In the genomic region with DNA sequence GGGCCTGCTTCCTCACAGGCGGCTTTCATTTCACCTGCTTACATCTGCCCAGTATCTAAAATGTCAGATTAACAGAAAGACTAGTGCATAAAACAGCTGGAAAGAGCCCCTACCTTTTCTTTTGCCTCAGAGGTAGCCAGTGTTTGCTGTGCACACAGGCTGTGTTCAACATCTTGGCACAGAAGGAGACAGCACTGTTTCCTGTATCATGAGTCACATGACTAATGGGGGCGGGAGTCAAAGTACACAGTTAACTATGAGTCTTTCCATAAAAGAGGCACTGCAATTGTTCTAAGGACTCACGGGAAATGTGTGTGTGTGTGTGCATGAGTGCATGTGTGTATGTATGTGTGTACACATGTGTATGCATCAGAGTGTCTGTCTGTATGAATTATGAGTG, we compare ENCODE assay signal across 16 mouse cellular contexts. TPM values are rescaled to one million over a fixed set of nuclear protein-coding genes. Genes with fewer than 3 reads are reported as not detected.
DNase-seq lines count a peak whose midpoint lies in the region; TF ChIP-seq lines count a peak whose summit lies in the region.
"Had no signal": no experiment of that assay in that cellular context is flagged by ENCODE, and none has a peak within 500 bp of the region (broad histone marks: within the 10 kb centered on the region; RNA-seq: fewer than 3 reads in every experiment).

No protein-coding gene starts in this region.

- TF ChIP-seq CTCF in CH12.LX (conservative IDR thresholded peaks at IDR 0.05 in 1 of 2, IDR thresholded peaks at IDR 0.05 in 1 of 2; ENCODE audit: low read depth in 2 of 2, low read length in 2 of 2) = no peak

- peak; percentile 29 for DNase-seq in adrenal gland, adult 2 months
- DNase-seq in adrenal gland, postnatal 25 days = no peak
- peak; percentile 45 for DNase-seq in kidney, postnatal 14 days
- DNase-seq in kidney, postnatal 4 days = no peak
- peak; percentile 16 for DNase-seq in CH12.LX (ENCODE audit: extremely low read depth)
- peak; percentile 57 to 68 for DNase-seq in kidney, postnatal 36 days
- no peak for DNase-seq in B cell, adult 2 months
- DNase-seq in thymus, adult 18-20 months = no peak
- DNase-seq: cerebellum, postnatal 10 days; gastrocnemius, postnatal 10 days; lung, postnatal 14 days; thymus, postnatal 36 days had no signal

- no peak for TF ChIP-seq RAD21 in CH12.LX (IDR thresholded peaks at IDR 0.05; ENCODE audit: low read depth, low read length)

- no peak overlapping the region for H3K4me2 ChIP-seq in CH12.LX (ENCODE audit: insufficient read depth, low read depth, poor library complexity, severe bottlenecking)
- H3K4me2 ChIP-seq: heart, embryonic 13.5 days; midbrain, embryonic 12.5 days; stomach, embryonic 15.5 days had no signal

- in situ Hi-C loops in CH12.LX (cut with MboI; ENCODE audit: low pct_ligation_motif_present, low pct_unique_long_range_greater_than_20kb, low sequenced_read_pairs) = no loop called here

- H3K4me3 ChIP-seq in CH12.LX (replicated peaks in 1 of 3; ENCODE audit: low read depth in 2 of 3, low read length in 2 of 3, poor library complexity in 1 of 3) = peak overlapping the region in 1 of 3 experiments; percentile 33
- H3K4me3 ChIP-seq: erythroblast, embryonic 14.5 days; heart, embryonic 13.5 days; midbrain, embryonic 12.5 days; stomach, embryonic 15.5 days had no signal

- TF ChIP-seq POLR2A in CH12.LX (IDR thresholded peaks at IDR 0.05; ENCODE audit: low read depth, low read length) = no peak

- H3K9ac ChIP-seq in CH12.LX (ENCODE audit: insufficient read depth, low read depth) = no peak overlapping the region
- H3K9ac ChIP-seq: heart, embryonic 13.5 days; midbrain, embryonic 12.5 days; stomach, embryonic 15.5 days had no signal

- dilution Hi-C loops in CH12.LX (cut with MboI; ENCODE audit: extremely low pct_ligation_motif_present, extremely low pct_unique_long_range_greater_than_20kb, low sequenced_read_pairs) = no loop called here

- H3K4me1 ChIP-seq in CH12.LX (ENCODE audit: control insufficient read depth in 1 of 2, insufficient read depth in 2 of 2) = peaks cover 0 to 21% of the 10 kb centered on the region in 2 experiments; a peak in 3 of 4 replicates

- H3K27me3 ChIP-seq in CH12.LX (replicated peaks) = peaks cover 3% of the 10 kb centered on the region
- H3K27me3 ChIP-seq: stomach, embryonic 15.5 days had no signal

- H3K36me3 ChIP-seq in CH12.LX (replicated peaks in 1 of 2; ENCODE audit: control insufficient read depth in 1 of 2, insufficient read depth in 1 of 2, low read length in 1 of 2) = no peaks in the 10 kb centered on the region
- H3K36me3 ChIP-seq: heart, embryonic 13.5 days; midbrain, embryonic 12.5 days; stomach, embryonic 15.5 days had no signal

- no peaks in the 10 kb centered on the region for H3K79me2 ChIP-seq in CH12.LX (replicated peaks; ENCODE audit: control insufficient read depth, extremely low read depth, insufficient read depth, poor library complexity, severe bottlenecking)

- H3K9me3 ChIP-seq in CH12.LX (replicated peaks; ENCODE audit: low read length) = no peaks in the 10 kb centered on the region
- H3K9me3 ChIP-seq: heart, embryonic 13.5 days; midbrain, embryonic 12.5 days; stomach, embryonic 15.5 days had no signal

- TF ChIP-seq EP300 in CH12.LX (IDR thresholded peaks at IDR 0.05; ENCODE audit: low read length) = no peak

- H3K27ac ChIP-seq in CH12.LX (ENCODE audit: insufficient read depth, low read depth) = no peak overlapping the region
- H3K27ac ChIP-seq: heart, embryonic 13.5 days; stomach, embryonic 15.5 days had no signal

TF ChIP-seq in CH12.LX, 34 proteins besides CTCF, POLR2A, EP300 and RAD21:
- TF ChIP-seq ETS1 (conservative IDR thresholded peaks at IDR 0.05; ENCODE audit: low read depth, low read length) = no peak
- no peak for TF ChIP-seq JUND (conservative IDR thresholded peaks at IDR 0.05; ENCODE audit: low read depth, low read length)
- TF ChIP-seq MAFK (IDR thresholded peaks at IDR 0.05; ENCODE audit: insufficient replicate concordance, low read length) = no peak
- TF ChIP-seq ELF1 (IDR thresholded peaks at IDR 0.05; ENCODE audit: low read depth, low read length) = 0 out of 2 replicates have a peak, but pooled peaks have one; percentile 19
- TF ChIP-seq E2F4 (IDR thresholded peaks at IDR 0.05; ENCODE audit: insufficient replicate concordance, low read depth, low read length) = no peak
- TF ChIP-seq MXI1 (IDR thresholded peaks at IDR 0.05; ENCODE audit: low read depth, low read length) = no peak
- peak; percentile 55 for TF ChIP-seq USF1 (IDR thresholded peaks at IDR 0.05; ENCODE audit: low read depth, low read length)
- peak; percentile 43 for TF ChIP-seq USF2 (conservative IDR thresholded peaks at IDR 0.05; ENCODE audit: low read depth, low read length)
- TF ChIP-seq CHD1 (IDR thresholded peaks at IDR 0.05; ENCODE audit: low read depth, low read length) = no peak

RNA-seq across cellular contexts. Expression of gene Trim2, which starts 43.9 kb away (rescaled TPM):
- 100 to 1,000 TPM in 1 of 2 experiments, 10 to 100 TPM in 1; 34.1 to 125 TPM for total RNA-seq in adrenal gland, adult 2 months (2021)
- polyA plus RNA-seq in adrenal gland, adult 2 months (2012; rRNA removed) = 58.3 and 115 TPM in 2 replicates
- total RNA-seq in adrenal gland, postnatal 25 days (2021) = 71.7 and 83.1 TPM in 2 replicates
- 2.1 and 2.4 TPM in 2 replicates for total RNA-seq in CH12.LX (2012; rRNA removed)
- 2.1 and 2.5 TPM in 2 replicates for total RNA-seq in CH12.LX (2014; rRNA removed)
- polyA plus RNA-seq in CH12.LX (2012; ENCODE audit: insufficient read length, low read depth) = 3.3 and 3.6 TPM in 2 replicates

Comparison
In these comparisons a context has a peak if more than half of its experiments do, and no peak if none do; other contexts are left out.
1. DNase-seq: peak in adrenal gland, adult 2 months (single experiment), kidney, postnatal 14 days (single experiment), CH12.LX (single experiment) and kidney, postnatal 36 days (2 of 2); none in adrenal gland, postnatal 25 days (single experiment), kidney, postnatal 4 days (0 of 2), B cell, adult 2 months (0 of 2) and thymus, adult 18-20 months (0 of 2).
2. RNA of gene Trim2, which starts 43.9 kb away (total RNA-seq): 34.1 to 125 TPM in adrenal gland, adult 2 months and 71.7 to 83.1 TPM in adrenal gland, postnatal 25 days; 2.1 to 2.5 TPM in CH12.LX; every median in the first group is over 10 times any median in the second.